Mouse (Mus musculus): ENCODE measurements around the gene Nedd9. TPM values are rescaled to one million over a fixed set of nuclear protein-coding genes. Genes with fewer than 3 reads are reported as not detected.

Nedd9 gene
- polyA plus RNA-seq, 1 experiment from 2014 or later, result 4.0 TPM

- Histone ChIP-seq H3K27ac (replicated peaks) (no peak overlapping the region), H3K4me1 (replicated peaks) (no peaks in the 10 kb centered on the region), H3K9me3 (replicated peaks) (no peaks in the 10 kb centered on the region), H3K4me3 (replicated peaks) (no peak overlapping the region), H3K27me3 (no peaks in the 10 kb centered on the region), H3K4me2 (no peak overlapping the region), H3K36me3 (replicated peaks) (no peaks in the 10 kb centered on the region), H3K9ac (no peak overlapping the region)
- WGBS (ENCODE audit: insufficient replicate concordance), result 62% methylated on average over 7 of the region's 7 CpGs
- no peak for ATAC-seq (ENCODE audit: insufficient read depth)
Observed at GRCm38 (mm10) chr13:41491522-41491921, 4.4 kb upstream of the Nedd9 start.

- no peak overlapping the region for H3K27ac ChIP-seq (replicated peaks)
- H3K9ac ChIP-seq, result no peak overlapping the region
- H3K9me3 ChIP-seq (replicated peaks), result no peaks in the 10 kb centered on the region
- H3K36me3 ChIP-seq (replicated peaks), result no peaks in the 10 kb centered on the region
- no peaks in the 10 kb centered on the region for H3K27me3 ChIP-seq
- no peaks in the 10 kb centered on the region for H3K4me1 ChIP-seq (replicated peaks)
- no peak overlapping the region for H3K4me3 ChIP-seq (replicated peaks)
- no peak overlapping the region for H3K4me2 ChIP-seq
- no peak for ATAC-seq (ENCODE audit: insufficient read depth)
- WGBS (ENCODE audit: insufficient replicate concordance), result 65% methylated on average over 8 of the region's 8 CpGs
Observed at GRCm38 (mm10) chr13:41490282-41490681, 3.1 kb upstream of the Nedd9 start.

GRCm38 (mm10) chr13:41489705-41490275, 2.6 kb upstream of the Nedd9 start:
- ATAC-seq (ENCODE audit: insufficient read depth), result no peak
- no peak overlapping the region for H3K4me2 ChIP-seq
- no peaks in the 10 kb centered on the region for H3K4me1 ChIP-seq (replicated peaks)
- no peaks in the 10 kb centered on the region for H3K36me3 ChIP-seq (replicated peaks)
- H3K27ac ChIP-seq (replicated peaks), result no peak overlapping the region
- H3K9me3 ChIP-seq (replicated peaks), result no peaks in the 10 kb centered on the region
- WGBS (ENCODE audit: insufficient replicate concordance), result 67% methylated on average over 9 of the region's 9 CpGs
- H3K4me3 ChIP-seq (replicated peaks), result no peak overlapping the region
- H3K27me3 ChIP-seq, result no peaks in the 10 kb centered on the region
- no peak overlapping the region for H3K9ac ChIP-seq

GRCm38 (mm10) chr13:41487409-41487743, 214 bp upstream of the Nedd9 start:
- H3K36me3 ChIP-seq (replicated peaks), result no peaks in the 10 kb centered on the region
- no peak overlapping the region for H3K4me2 ChIP-seq
- H3K9ac ChIP-seq, result no peak overlapping the region
- no peak overlapping the region for H3K27ac ChIP-seq (replicated peaks)
- no peak overlapping the region for H3K4me3 ChIP-seq (replicated peaks)
- ATAC-seq (ENCODE audit: insufficient read depth), result no peak; the same call in 1 of the 2 replicates
- no peaks in the 10 kb centered on the region for H3K4me1 ChIP-seq (replicated peaks)
- H3K9me3 ChIP-seq (replicated peaks), result no peaks in the 10 kb centered on the region
- H3K27me3 ChIP-seq, result no peaks in the 10 kb centered on the region
- WGBS (ENCODE audit: insufficient replicate concordance), result 12% methylated on average over 2 of the region's 2 CpGs

- H3K36me3 ChIP-seq (replicated peaks), result no peaks in the 10 kb centered on the region
- 0 out of 2 replicates have a peak, but pooled peaks cover 3% of the 10 kb centered on the region for H3K4me1 ChIP-seq (replicated peaks)
- H3K4me2 ChIP-seq, result no peak overlapping the region
- no peak overlapping the region for H3K9ac ChIP-seq
- no peak overlapping the region for H3K4me3 ChIP-seq (replicated peaks)
- 71% methylated on average over 7 of the region's 7 CpGs for WGBS (ENCODE audit: insufficient replicate concordance)
- H3K9me3 ChIP-seq (replicated peaks), result no peaks in the 10 kb centered on the region
- H3K27ac ChIP-seq (replicated peaks), result no peak overlapping the region
- no peak for ATAC-seq (ENCODE audit: insufficient read depth)
- H3K27me3 ChIP-seq, result no peaks in the 10 kb centered on the region
Observed at GRCm38 (mm10) chr13:41483966-41484365, 3.2 kb downstream of the Nedd9 start.

GRCm38 (mm10) chr13:41482408-41483011, 4.7 kb downstream of the Nedd9 start:
- no peaks in the 10 kb centered on the region for H3K9me3 ChIP-seq (replicated peaks)
- H3K36me3 ChIP-seq (replicated peaks), result no peaks in the 10 kb centered on the region
- ATAC-seq (ENCODE audit: insufficient read depth), result no peak
- no peak overlapping the region for H3K4me3 ChIP-seq (replicated peaks)
- H3K4me2 ChIP-seq, result no peak overlapping the region
- 0 out of 2 replicates have a peak, but pooled peaks cover 3% of the 10 kb centered on the region for H3K4me1 ChIP-seq (replicated peaks)
- H3K27me3 ChIP-seq, result no peaks in the 10 kb centered on the region
- no peak overlapping the region for H3K27ac ChIP-seq (replicated peaks)
- no peak overlapping the region for H3K9ac ChIP-seq
- 82% methylated on average over 3 of the region's 3 CpGs for WGBS (ENCODE audit: insufficient replicate concordance)

GRCm38 (mm10) chr13:41479737-41480435, 7.3 kb downstream of the Nedd9 start:
- Histone ChIP-seq H3K4me2 (no peak overlapping the region), H3K36me3 (replicated peaks) (no peaks in the 10 kb centered on the region), H3K27ac (replicated peaks) (no peak overlapping the region), H3K27me3 (no peaks in the 10 kb centered on the region), H3K9ac (no peak overlapping the region), H3K9me3 (replicated peaks) (no peaks in the 10 kb centered on the region), H3K4me1 (replicated peaks) (0 out of 2 replicates have a peak, but pooled peaks cover 3% of the 10 kb centered on the region), H3K4me3 (replicated peaks) (no peak overlapping the region)
- ATAC-seq (ENCODE audit: insufficient read depth), result no peak
- WGBS (ENCODE audit: insufficient replicate concordance), result 64% methylated on average over 15 of the region's 15 CpGs

- Histone ChIP-seq H3K36me3 (replicated peaks) (no peaks in the 10 kb centered on the region), H3K9ac (no peak overlapping the region), H3K4me3 (replicated peaks) (no peak overlapping the region), H3K4me1 (replicated peaks) (0 out of 2 replicates have a peak, but pooled peaks cover 3% of the 10 kb centered on the region), H3K27me3 (no peaks in the 10 kb centered on the region), H3K9me3 (replicated peaks) (no peaks in the 10 kb centered on the region), H3K4me2 (no peak overlapping the region), H3K27ac (replicated peaks) (no peak overlapping the region)
- no peak for ATAC-seq (ENCODE audit: insufficient read depth)
- WGBS (ENCODE audit: insufficient replicate concordance), result 67% methylated on average over 4 of the region's 4 CpGs
Observed at GRCm38 (mm10) chr13:41476216-41476615, 10.9 kb downstream of the Nedd9 start.

- no peaks in the 10 kb centered on the region for H3K36me3 ChIP-seq (replicated peaks)
- no peak for ATAC-seq (ENCODE audit: insufficient read depth)
- no peaks in the 10 kb centered on the region for H3K27me3 ChIP-seq
- no peak overlapping the region for H3K27ac ChIP-seq (replicated peaks)
- no peak overlapping the region for H3K4me3 ChIP-seq (replicated peaks)
- no peaks in the 10 kb centered on the region for H3K4me1 ChIP-seq (replicated peaks)
- H3K4me2 ChIP-seq, result no peak overlapping the region
- 64% methylated on average over 5 of the region's 5 CpGs for WGBS (ENCODE audit: insufficient replicate concordance)
- no peaks in the 10 kb centered on the region for H3K9me3 ChIP-seq (replicated peaks)
- H3K9ac ChIP-seq, result no peak overlapping the region
Observed at GRCm38 (mm10) chr13:41474365-41474764, 12.8 kb downstream of the Nedd9 start.

- Histone ChIP-seq H3K27ac (replicated peaks) (no peak overlapping the region), H3K9me3 (replicated peaks) (no peaks in the 10 kb centered on the region), H3K4me1 (replicated peaks) (no peaks in the 10 kb centered on the region), H3K27me3 (no peaks in the 10 kb centered on the region), H3K9ac (no peak overlapping the region), H3K4me3 (replicated peaks) (no peak overlapping the region), H3K36me3 (replicated peaks) (no peaks in the 10 kb centered on the region), H3K4me2 (no peak overlapping the region)
- no peak for ATAC-seq (ENCODE audit: insufficient read depth)
- WGBS (ENCODE audit: insufficient replicate concordance), result 58% methylated on average over 4 of the region's 4 CpGs
Observed at GRCm38 (mm10) chr13:41473504-41473903, 13.7 kb downstream of the Nedd9 start.

- Histone ChIP-seq H3K9me3 (replicated peaks) (no peaks in the 10 kb centered on the region), H3K36me3 (replicated peaks) (no peaks in the 10 kb centered on the region), H3K27me3 (no peaks in the 10 kb centered on the region), H3K4me3 (replicated peaks) (no peak overlapping the region), H3K27ac (replicated peaks) (no peak overlapping the region), H3K9ac (no peak overlapping the region), H3K4me2 (no peak overlapping the region), H3K4me1 (replicated peaks) (no peaks in the 10 kb centered on the region)
- ATAC-seq (ENCODE audit: insufficient read depth), result no peak
- 57% methylated on average over 5 of the region's 5 CpGs for WGBS (ENCODE audit: insufficient replicate concordance)
Observed at GRCm38 (mm10) chr13:41472878-41473424, 14.2 kb downstream of the Nedd9 start.
